Mouse (Mus musculus) CH12.LX (cell line): ENCODE results near the gene Pxk.

ENCODE experiments used
- MAX ChIP-seq: IDR thresholded peaks from 2 replicates; pipeline ENCODE4 v1.6.1; 2011; ENCODE audit warnings: low read length, improper control_type of control experiment
- POLR2A ChIP-seq: IDR thresholded peaks from 2 replicates; pipeline ENCODE4 v1.6.1; 2011; ENCODE audit warnings: low read depth, mild to moderate bottlenecking, improper control_type of control experiment, low read length

DNA sequence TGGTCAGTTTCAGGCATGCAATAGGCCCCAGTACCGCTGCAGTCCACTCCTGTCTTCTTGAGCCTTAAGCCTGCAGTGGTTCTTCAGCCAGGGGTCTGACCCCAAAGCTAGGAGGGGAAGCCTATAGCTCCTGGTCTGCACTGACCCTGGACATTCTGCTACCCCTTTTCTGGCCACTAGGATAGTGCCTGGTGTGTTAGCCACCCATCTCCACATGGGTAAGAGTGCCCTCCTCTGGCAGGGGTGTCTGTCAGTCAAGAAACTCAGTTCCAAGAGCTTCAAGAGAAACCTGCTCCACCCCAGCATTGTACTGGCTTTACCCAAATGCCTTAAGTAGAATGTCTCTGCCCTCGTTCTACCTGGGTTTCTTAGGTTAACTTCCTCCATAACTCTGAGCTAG is 63.8 kb downstream of the Pxk start:
- TF ChIP-seq POLR2A (no peak), MAX (no peak)
